Mouse (Mus musculus) brain, adult 10 weeks (tissue): Measurements from ENCODE around the gene Vmn1r172. TPM values are rescaled to one million over a fixed set of nuclear protein-coding genes. Genes with fewer than 3 reads are reported as not detected.

Experiments used
- polyA plus RNA-seq: library from polyadenylated mRNA; stranded (reverse); fragments of 350-450 nt; fragmentation: Illumina TruSeq; extraction: RNeasy Lipid Tissue Mini Kit (QIAGEN cat#74804); gene quantifications from one replicate; pipeline ENCODE4 v1.2.3, GENCODE M21; 2015; ENCODE audit warnings: low read depth, low replicate concordance

Gene Vmn1r172
- not detected for polyA plus RNA-seq

DNA sequence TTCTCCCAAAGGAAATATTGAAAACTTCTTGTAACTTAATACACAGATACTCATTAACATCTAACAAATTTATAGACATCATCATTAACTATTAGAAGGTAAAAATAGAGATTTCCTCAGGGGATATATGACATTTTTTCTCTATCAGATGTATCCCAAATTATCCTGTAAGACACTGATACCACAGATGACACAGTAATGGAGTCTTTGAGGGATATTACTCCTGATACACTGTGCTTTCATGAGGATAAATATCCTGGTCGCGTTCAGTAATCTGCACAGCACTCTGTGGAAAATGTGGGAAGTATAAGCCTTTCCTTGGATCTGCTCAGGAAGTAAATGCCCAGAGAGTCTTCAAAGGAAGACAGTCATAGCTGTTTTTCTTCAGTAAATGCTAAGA lies at the start of gene Vmn1r172:
Gene Vmn1r172, plus strand, starts transcription at position 301 of the 400 bp plus-strand sequence.

GRCm38 (mm10) chr7:23630422-23630821 lies 27.7 kb upstream of the Vmn1r172 start, which contains the start of gene Vmn1r171:
Gene Vmn1r171, plus strand, starts transcription at chr7:23630722.

DNA sequence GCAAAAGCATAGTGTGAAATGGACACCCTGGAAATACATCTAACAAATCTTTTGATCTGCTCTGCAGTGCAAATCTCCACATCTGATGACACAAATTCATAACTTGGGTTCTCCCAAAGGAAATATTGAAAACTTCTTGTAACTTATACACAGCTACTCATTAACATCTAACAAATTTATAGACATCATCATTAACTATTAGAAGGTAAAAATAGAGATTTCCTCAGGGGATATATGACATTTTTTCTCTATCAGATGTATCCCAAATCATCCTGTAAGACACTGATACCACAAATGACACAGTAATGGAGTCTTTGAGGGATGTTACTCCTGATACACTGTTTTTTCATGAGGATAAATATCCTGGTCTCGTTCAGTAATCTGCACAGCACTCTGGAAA lies 42.3 kb downstream of the Vmn1r172 start, which contains the start of gene Vmn1r173:
Gene Vmn1r173, plus strand, starts transcription at position 301 of the 400 bp plus-strand sequence.

Other genes with a start within 250 kb of the Vmn1r172 start
- gene Vmn1r167, start 151.1 kb upstream of the Vmn1r172 start, polyA plus RNA-seq: not detected
- not detected for gene Vmn1r168, start 118.6 kb upstream of the Vmn1r172 start, polyA plus RNA-seq
- not detected for gene Vmn1r169, start 82.8 kb upstream of the Vmn1r172 start, polyA plus RNA-seq
- gene Vmn1r170, start 52.1 kb upstream of the Vmn1r172 start, polyA plus RNA-seq: not detected
- not detected for gene Vmn1r171, start 27.6 kb upstream of the Vmn1r172 start, polyA plus RNA-seq
- gene Vmn1r173, start 42.4 kb downstream of the Vmn1r172 start, polyA plus RNA-seq: not detected
- not detected for gene Vmn1r174, start 94.0 kb downstream of the Vmn1r172 start, polyA plus RNA-seq
- gene Vmn1r175, start 152.3 kb downstream of the Vmn1r172 start, polyA plus RNA-seq: not detected
- gene Vmn1r176, start 179.1 kb downstream of the Vmn1r172 start, polyA plus RNA-seq: not detected
- gene Vmn1r177, start 208.1 kb downstream of the Vmn1r172 start, polyA plus RNA-seq: not detected
- gene Vmn1r178, start 233.7 kb downstream of the Vmn1r172 start, polyA plus RNA-seq: not detected